Mouse (Mus musculus) neural tube, embryonic 14.5 days (tissue): Measurements from ENCODE around the gene 9530003J23Rik. TPM values are rescaled to one million over a fixed set of nuclear protein-coding genes. Genes with fewer than 3 reads are reported as not detected.
"Not testable (repeated sequence)": the region's sequence is repeated elsewhere in the genome, so short reads cannot be mapped to it uniquely, and the experiment has no call there.

Source experiments
- ATAC-seq: fragments of 200-750 bp; cut with Nextera tagmentation; 2 replicates; pipeline ENCODE4 v1.8.0; 2017; ENCODE audit warnings: low read depth, mild to moderate bottlenecking, moderate TSS enrichment, moderate library complexity
- H3K27ac ChIP-seq: fragments of 300-500 bp; sonication (generic); 2 replicates; pipeline ENCODE4 v1.5.1; 2014; ENCODE audit warnings: low read depth, mild to moderate bottlenecking, control low read depth, low read length, moderate library complexity, mixed read lengths
- H3K27me3 ChIP-seq: fragments of 300-500 bp; sonication (generic); 2 replicates; pipeline ENCODE4 v1.6.1; 2014; ENCODE audit warnings: low read length; ENCODE audit not compliant: control insufficient read depth, insufficient read depth
- H3K36me3 ChIP-seq: fragments of 300-500 bp; sonication (generic); 2 replicates; pipeline ENCODE4 v1.6.1; 2014; ENCODE audit warnings: low read length, mixed read lengths; ENCODE audit not compliant: control insufficient read depth, insufficient read depth
- H3K4me1 ChIP-seq: fragments of 300-500 bp; sonication (generic); 2 replicates; pipeline ENCODE4 v1.6.1; 2014; ENCODE audit warnings: low read length; ENCODE audit not compliant: control insufficient read depth, insufficient read depth
- H3K4me2 ChIP-seq: fragments of 300-500 bp; sonication (generic); 2 replicates; pipeline ENCODE4 v1.6.1; 2014; ENCODE audit warnings: mild to moderate bottlenecking, low read depth, low read length, control low read depth
- H3K4me3 ChIP-seq: fragments of 300-500 bp; sonication (generic); 2 replicates; pipeline ENCODE4 v1.5.1; 2014; ENCODE audit warnings: low read depth, low read length, control low read depth, mixed read lengths
- H3K9ac ChIP-seq: fragments of 300-500 bp; sonication (generic); replicated peaks from 2 replicates; pipeline ENCODE4 v1.6.1; 2014; ENCODE audit warnings: low read depth, mild to moderate bottlenecking, control low read depth, low read length, mixed read lengths
- H3K9me3 ChIP-seq: fragments of 300-500 bp; sonication (generic); 2 replicates; pipeline ENCODE4 v1.6.1; 2016; ENCODE audit warnings: low read length; ENCODE audit not compliant: control insufficient read depth
- WGBS: fragments of 180-500 bp; shearing (Covaris S2); extraction: QIAGEN DNeasy Blood & Tissue Kit; methylation state at CpG from one replicate; pipeline ENCODE4 v1.1.7; 2014; 5-methylcytosine and 5-hydroxymethylcytosine counted together
- polyA plus RNA-seq: library from polyadenylated mRNA; unstranded; fragments of >200 nt; fragmentation: Nextera tagmentation; extraction: Ambion mirVana; gene quantifications from 2 replicates; pipeline ENCODE4 v1.2.1, GENCODE M21; 2014

The 9530003J23Rik gene
- polyA plus RNA-seq, 1 experiment from 2014 or later: not detected

GRCm38 (mm10) chr10:117282049-117282448 lies 43.5 kb upstream of the 9530003J23Rik start, which contains the start of gene Lyz2:
Gene Lyz2 (minus strand): TSS chr10:117282321.
- no peaks in the 10 kb centered on the region for H3K9me3 ChIP-seq
- 68% methylated on average over 4 of the region's 4 CpGs for WGBS

GRCm38 (mm10) chr10:117281381-117281920 lies 42.9 kb upstream of the 9530003J23Rik start:
- H3K27ac ChIP-seq: no peak overlapping the region
- H3K4me1 ChIP-seq: no peaks in the 10 kb centered on the region
- H3K36me3 ChIP-seq: no peaks in the 10 kb centered on the region
- WGBS: 92% methylated on average over 7 of the region's 7 CpGs
- H3K9ac ChIP-seq: no peak overlapping the region
- no peaks in the 10 kb centered on the region for H3K9me3 ChIP-seq
- H3K4me3 ChIP-seq: no peak overlapping the region
- ATAC-seq: no peak
- H3K4me2 ChIP-seq: no peak overlapping the region
- H3K27me3 ChIP-seq: no peaks in the 10 kb centered on the region

More at GRCm38 (mm10) chr10:117282049-117282448, 43.5 kb upstream of the 9530003J23Rik start, which contains the start of gene Lyz2:
- Histone ChIP-seq H3K4me2 (no peak within 1 kb of the TSS), H3K4me3 (no peak within 1 kb of the TSS), H3K27ac (no peak within 1 kb of the TSS), H3K9ac (no peak within 1 kb of the TSS), H3K27me3 (no peaks in the 10 kb centered on the region), H3K36me3 (no peaks in the 10 kb centered on the region), H3K4me1 (no peaks in the 10 kb centered on the region)
- ATAC-seq: no peak

- Histone ChIP-seq H3K27ac (no peak overlapping the region), H3K4me2 (no peak overlapping the region), H3K4me1 (no peaks in the 10 kb centered on the region), H3K9ac (no peak overlapping the region), H3K36me3 (no peaks in the 10 kb centered on the region), H3K9me3 (no peaks in the 10 kb centered on the region), H3K27me3 (no peaks in the 10 kb centered on the region), H3K4me3 (no peak overlapping the region)
- ATAC-seq: no peak
- 54% methylated on average over 1 of the region's 1 CpGs for WGBS
Observed at GRCm38 (mm10) chr10:117280000-117280399, 41.5 kb upstream of the 9530003J23Rik start.

GRCm38 (mm10) chr10:117278510-117278909 lies 40.0 kb upstream of the 9530003J23Rik start:
- H3K4me2 ChIP-seq, H3K27me3 ChIP-seq, H3K27ac ChIP-seq, H3K9me3 ChIP-seq, H3K9ac ChIP-seq, H3K4me1 ChIP-seq, H3K36me3 ChIP-seq, ATAC-seq, H3K4me3 ChIP-seq: not testable (repeated sequence)
- WGBS: 65% methylated on average over 2 of the region's 2 CpGs

- 86% methylated on average over 9 of the region's 9 CpGs for WGBS
- H3K4me1 ChIP-seq, H3K27me3 ChIP-seq, H3K4me3 ChIP-seq, H3K4me2 ChIP-seq, H3K9ac ChIP-seq, H3K36me3 ChIP-seq, H3K9me3 ChIP-seq, ATAC-seq, H3K27ac ChIP-seq: not testable (repeated sequence)
Observed at GRCm38 (mm10) chr10:117277779-117278178, 39.3 kb upstream of the 9530003J23Rik start.

GRCm38 (mm10) chr10:117275681-117276369 lies 37.3 kb upstream of the 9530003J23Rik start:
- WGBS: 85% methylated on average over 10 of the region's 10 CpGs
- no peaks in the 10 kb centered on the region for H3K4me1 ChIP-seq
- no peak overlapping the region for H3K9ac ChIP-seq
- H3K9me3 ChIP-seq: no peaks in the 10 kb centered on the region
- no peak overlapping the region for H3K27ac ChIP-seq
- no peak overlapping the region for H3K4me2 ChIP-seq
- no peak for ATAC-seq
- no peaks in the 10 kb centered on the region for H3K36me3 ChIP-seq
- H3K4me3 ChIP-seq: no peak overlapping the region
- H3K27me3 ChIP-seq: no peaks in the 10 kb centered on the region

GRCm38 (mm10) chr10:117274645-117275044 lies 36.1 kb upstream of the 9530003J23Rik start:
- not testable (repeated sequence) for H3K27me3 ChIP-seq, ATAC-seq, H3K9me3 ChIP-seq, H3K27ac ChIP-seq, H3K9ac ChIP-seq, H3K4me3 ChIP-seq, H3K4me2 ChIP-seq, H3K4me1 ChIP-seq, H3K36me3 ChIP-seq
- WGBS: 85% methylated on average over 3 of the region's 7 CpGs

- H3K27me3 ChIP-seq: no peaks in the 10 kb centered on the region
Observed at GRCm38 (mm10) chr10:117272023-117272422, 33.5 kb upstream of the 9530003J23Rik start.

GRCm38 (mm10) chr10:117259870-117260269 lies 21.4 kb upstream of the 9530003J23Rik start:
- Histone ChIP-seq H3K36me3 (no peaks in the 10 kb centered on the region), H3K9me3 (no peaks in the 10 kb centered on the region), H3K27ac (no peak overlapping the region), H3K4me3 (no peak overlapping the region), H3K4me2 (no peak overlapping the region), H3K27me3 (no peaks in the 10 kb centered on the region), H3K4me1 (no peaks in the 10 kb centered on the region), H3K9ac (no peak overlapping the region)
- peak; percentile 51; the same call in 1 of the 2 replicates for ATAC-seq

More at GRCm38 (mm10) chr10:117272023-117272422, 33.5 kb upstream of the 9530003J23Rik start:
- H3K9ac ChIP-seq: no peak overlapping the region
- no peaks in the 10 kb centered on the region for H3K9me3 ChIP-seq
- H3K4me3 ChIP-seq: no peak overlapping the region
- no peak for ATAC-seq
- no peaks in the 10 kb centered on the region for H3K4me1 ChIP-seq
- no peak overlapping the region for H3K4me2 ChIP-seq
- no peak overlapping the region for H3K27ac ChIP-seq
- no peaks in the 10 kb centered on the region for H3K36me3 ChIP-seq
